Mouse (Mus musculus) olfactory bulb, adult 2 months (tissue): ENCODE measurements around the gene Nr2f2.

Source experiments
- CTCF ChIP-seq: fragments of 200-500 bp; IDR thresholded peaks from 2 replicates; pipeline ENCODE4 v1.5.1; 2012; ENCODE audit warnings: low read depth, mild to moderate bottlenecking, low read length, moderate library complexity; ENCODE audit not compliant: insufficient read depth
- POLR2A ChIP-seq: fragments of 200-500 bp; IDR thresholded peaks from 2 replicates; pipeline ENCODE4 v1.6.1; 2012; ENCODE audit warnings: mild to moderate bottlenecking, low read depth, low read length, moderate library complexity; ENCODE audit not compliant: insufficient read depth

- TF ChIP-seq CTCF: no peak
- no peak for TF ChIP-seq POLR2A
Measured at GRCm38 (mm10) chr7:70407123-70407522, 40.6 kb upstream of the Nr2f2 start.
